Mouse (Mus musculus) hindbrain, embryonic 10.5 days (tissue): ENCODE data around the gene Fam189a2. TPM values are rescaled to one million over a fixed set of nuclear protein-coding genes. Genes with fewer than 3 reads are reported as not detected.

Experiments
- DNase-seq: peaks from one replicate; pipeline ENCODE4 v3.0.0-alpha.2; 2017; ENCODE audit warnings: low spot score
- H3K27ac ChIP-seq: fragments of 300-500 bp; sonication (generic); 2 replicates; pipeline ENCODE4 v1.5.1; 2016; ENCODE audit warnings: mild to moderate bottlenecking, moderate library complexity
- H3K27me3 ChIP-seq: fragments of 300-500 bp; sonication (generic); 2 replicates; pipeline ENCODE4 v1.6.1; 2016; ENCODE audit warnings: mild to moderate bottlenecking; ENCODE audit not compliant: poor library complexity, insufficient read depth, severe bottlenecking
- H3K36me3 ChIP-seq: fragments of 300-500 bp; sonication (generic); 2 replicates; pipeline ENCODE4 v1.6.1; 2016; ENCODE audit warnings: mild to moderate bottlenecking, moderate library complexity
- H3K4me1 ChIP-seq: fragments of 300-500 bp; sonication (generic); replicated peaks from 2 replicates; pipeline ENCODE4 v1.6.1; 2016; ENCODE audit warnings: mild to moderate bottlenecking
- H3K4me3 ChIP-seq: fragments of 300-500 bp; sonication (generic); 2 replicates; pipeline ENCODE4 v1.5.1; 2016; ENCODE audit warnings: mild to moderate bottlenecking, moderate library complexity
- H3K9me3 ChIP-seq: fragments of 300-500 bp; sonication (generic); 2 replicates; pipeline ENCODE4 v1.6.1; 2016; ENCODE audit warnings: mild to moderate bottlenecking, moderate library complexity
- WGBS: fragments of 180-500 bp; shearing (Covaris S2); methylation state at CpG from one replicate; pipeline ENCODE4 v1.1.7; 2016; 5-methylcytosine and 5-hydroxymethylcytosine counted together
- polyA plus RNA-seq: library from polyadenylated mRNA; unstranded; fragments of >200 nt; fragmentation: Nextera tagmentation; extraction: Ambion mirVana; gene quantifications from 2 replicates; pipeline ENCODE4 v1.2.1, GENCODE M21; 2016

Gene Fam189a2
- polyA plus RNA-seq, 1 experiment from 2014 or later, result 0.60 TPM

DNA sequence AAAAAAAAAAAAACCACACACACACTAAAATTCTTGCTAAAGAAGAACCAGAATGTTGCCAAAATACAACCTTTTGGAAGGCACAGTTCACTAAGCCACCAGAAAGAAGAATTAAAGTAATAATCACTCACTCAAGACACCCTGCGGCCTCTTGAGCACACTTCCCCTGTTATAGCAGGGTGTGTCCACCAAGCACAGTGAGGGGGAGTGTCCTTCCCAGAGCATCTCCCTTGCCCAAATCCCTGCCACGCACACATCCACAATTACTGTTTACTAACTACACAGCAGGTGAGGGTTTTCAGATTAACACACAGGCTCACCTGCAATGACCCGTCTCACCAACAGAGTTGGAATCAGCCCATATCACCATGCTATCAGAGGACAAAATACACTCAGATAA, 8.0 kb downstream of the Fam189a2 start:
- Histone ChIP-seq H3K4me1 (peaks cover 52% of the 10 kb centered on the region), H3K27me3 (peaks cover 6% of the 10 kb centered on the region), H3K4me3 (no peak overlapping the region), H3K27ac (no peak overlapping the region), H3K36me3 (no peaks in the 10 kb centered on the region), H3K9me3 (no peaks in the 10 kb centered on the region)
- 80% methylated on average over 3 of the region's 3 CpGs for WGBS
- DNase-seq, result no peak

DNA sequence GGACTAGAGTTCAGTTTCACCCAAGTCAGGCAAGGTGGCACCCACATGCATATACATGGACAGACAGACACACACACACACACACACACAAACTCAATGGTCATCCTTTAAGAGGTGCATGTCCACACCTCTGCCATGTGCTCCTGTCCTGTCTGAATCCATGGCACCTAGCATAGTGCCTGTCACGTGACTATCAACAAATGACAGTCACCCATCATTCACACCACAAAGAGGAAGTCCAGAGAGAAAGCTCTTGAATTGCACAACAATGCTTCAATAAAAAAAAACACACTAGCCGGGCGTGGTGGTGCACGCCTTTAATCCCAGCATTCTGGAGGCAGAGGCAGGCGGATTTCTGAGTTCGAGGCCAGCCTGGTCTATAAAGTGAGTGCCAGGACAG, 8.5 kb downstream of the Fam189a2 start:
- no peak for DNase-seq
- H3K27ac ChIP-seq, result peak overlapping the region; percentile 45; the same call in 1 of the 2 replicates
- H3K9me3 ChIP-seq, result no peaks in the 10 kb centered on the region
- WGBS, result 93% methylated on average over 6 of the region's 6 CpGs
- peaks cover 3% of the 10 kb centered on the region; the same call in 1 of the 2 replicates for H3K27me3 ChIP-seq
- H3K4me1 ChIP-seq, result peaks cover 52% of the 10 kb centered on the region
- no peak overlapping the region for H3K4me3 ChIP-seq
- no peaks in the 10 kb centered on the region for H3K36me3 ChIP-seq

DNA sequence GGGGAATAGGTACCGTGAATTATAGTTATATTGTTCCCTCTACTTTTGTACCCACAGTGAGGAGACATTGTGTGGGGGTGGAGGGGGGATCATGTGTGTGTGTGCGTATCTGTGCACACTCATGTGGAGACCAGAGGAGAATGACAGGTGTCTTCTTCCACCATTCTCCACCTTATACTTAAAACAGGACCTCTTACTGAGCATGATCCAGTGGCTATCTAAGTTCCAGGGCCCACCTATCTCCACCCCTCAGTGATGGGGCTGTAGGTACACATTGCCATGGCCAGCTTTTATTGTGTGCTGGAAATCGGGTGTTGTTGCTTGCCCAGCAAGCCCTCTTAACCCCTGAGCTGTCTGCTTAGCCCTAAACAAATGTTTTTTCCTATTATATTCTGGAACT, 10.1 kb downstream of the Fam189a2 start:
- 88% methylated on average over 3 of the region's 3 CpGs for WGBS
- Histone ChIP-seq H3K36me3 (no peaks in the 10 kb centered on the region), H3K9me3 (no peaks in the 10 kb centered on the region), H3K27me3 (no peaks in the 10 kb centered on the region), H3K4me3 (no peak overlapping the region), H3K27ac (no peak overlapping the region), H3K4me1 (peaks cover 57% of the 10 kb centered on the region)
- DNase-seq, result no peak

DNA sequence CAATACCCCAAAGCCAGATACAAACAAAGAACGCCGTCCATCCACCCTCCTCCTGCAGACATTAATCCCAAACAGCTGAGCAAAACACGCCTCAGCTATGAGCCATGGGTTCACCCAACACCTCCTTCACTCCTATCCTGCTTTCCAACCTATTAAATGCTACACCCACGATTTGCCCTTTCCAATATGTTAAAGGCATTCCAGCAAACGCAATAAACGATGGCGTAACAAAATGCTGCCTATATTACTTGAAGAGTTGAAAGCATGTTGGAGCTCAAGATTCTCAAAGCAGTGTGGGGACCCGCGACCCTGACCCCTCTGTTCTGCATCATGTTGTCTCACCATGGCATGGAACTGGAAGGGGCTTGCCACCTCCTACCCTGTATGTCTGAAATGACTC, 11.2 kb downstream of the Fam189a2 start:
- H3K4me1 ChIP-seq, result peaks cover 50% of the 10 kb centered on the region
- H3K27me3 ChIP-seq, result no peaks in the 10 kb centered on the region
- no peak for DNase-seq
- WGBS, result 86% methylated on average over 9 of the region's 9 CpGs
- no peaks in the 10 kb centered on the region for H3K9me3 ChIP-seq
- H3K27ac ChIP-seq, result no peak overlapping the region
- no peak overlapping the region for H3K4me3 ChIP-seq
- H3K36me3 ChIP-seq, result no peaks in the 10 kb centered on the region

DNA sequence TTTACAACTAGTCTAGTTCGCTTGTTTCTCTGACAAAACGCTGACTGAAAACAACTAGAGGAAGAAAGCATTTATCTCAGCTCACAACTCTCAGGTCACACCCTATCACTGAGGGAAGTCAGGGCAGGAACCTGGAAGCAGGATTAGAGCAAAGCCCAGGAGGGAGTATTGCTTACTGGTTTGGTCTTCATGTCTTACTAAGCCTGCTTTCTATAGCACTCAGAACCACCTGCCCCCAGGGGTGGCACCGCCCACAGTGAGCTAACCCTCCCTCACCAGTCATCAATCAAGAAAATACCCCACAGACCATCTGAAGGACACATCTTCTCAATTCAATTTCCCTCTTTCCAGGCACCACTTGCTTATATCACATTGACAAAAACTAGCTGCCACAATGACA, 12.4 kb downstream of the Fam189a2 start:
- no peaks in the 10 kb centered on the region for H3K36me3 ChIP-seq
- WGBS, result 90% methylated on average over 3 of the region's 3 CpGs
- H3K27me3 ChIP-seq, result no peaks in the 10 kb centered on the region
- peaks cover 40% of the 10 kb centered on the region for H3K4me1 ChIP-seq
- H3K4me3 ChIP-seq, result no peak overlapping the region
- H3K27ac ChIP-seq, result no peak overlapping the region
- DNase-seq, result no peak
- H3K9me3 ChIP-seq, result no peaks in the 10 kb centered on the region

DNA sequence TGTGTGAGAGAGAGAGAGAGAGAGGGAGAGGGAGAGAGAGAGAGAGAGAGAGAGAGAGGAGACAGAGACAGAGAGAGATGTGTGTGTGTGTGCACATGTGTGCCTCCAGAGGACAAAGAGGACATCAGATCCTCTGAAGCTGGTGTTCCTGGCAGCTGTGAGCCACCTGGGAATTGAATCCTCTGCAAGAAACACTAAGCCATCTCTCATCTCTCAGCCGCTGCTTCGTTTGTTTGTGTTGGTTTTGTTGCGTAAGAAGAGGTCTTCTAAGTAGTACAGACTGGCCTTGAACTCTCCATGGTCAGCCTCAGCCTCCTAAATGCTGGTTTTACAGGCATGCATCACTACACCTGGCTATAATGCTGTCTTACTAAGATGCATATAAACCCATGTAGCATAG, 12.9 kb downstream of the Fam189a2 start:
- Histone ChIP-seq H3K36me3 (no peaks in the 10 kb centered on the region), H3K9me3 (no peaks in the 10 kb centered on the region), H3K27me3 (no peaks in the 10 kb centered on the region), H3K27ac (peak overlapping the region; percentile 91), H3K4me1 (peaks cover 35% of the 10 kb centered on the region), H3K4me3 (no peak overlapping the region)
- 51% methylated on average over 3 of the region's 3 CpGs for WGBS
- DNase-seq, result no peak

DNA sequence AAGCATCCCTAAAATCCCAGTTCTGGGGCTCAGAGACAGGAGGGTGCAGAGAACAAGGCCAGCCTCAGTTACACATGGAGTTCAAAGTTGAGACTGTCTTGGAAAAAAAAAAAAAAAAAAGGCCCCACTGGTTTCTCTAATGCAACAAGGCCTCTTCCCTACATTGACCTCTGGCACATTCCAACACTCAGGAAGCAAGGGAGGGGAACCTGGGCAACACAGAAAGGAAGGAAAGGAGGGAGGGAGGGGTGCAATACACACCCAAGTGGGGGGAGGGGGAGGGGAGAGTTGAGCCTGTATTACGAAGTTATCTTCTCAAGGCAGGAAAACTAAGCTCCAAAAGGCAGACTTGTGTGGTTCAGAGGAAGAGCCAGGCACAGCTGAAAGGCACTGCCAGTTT, 13.4 kb downstream of the Fam189a2 start:
- Histone ChIP-seq H3K9me3 (peaks cover 2% of the 10 kb centered on the region; the same call in 1 of the 2 replicates), H3K4me3 (no peak overlapping the region), H3K36me3 (no peaks in the 10 kb centered on the region), H3K27me3 (no peaks in the 10 kb centered on the region), H3K4me1 (peaks cover 33% of the 10 kb centered on the region), H3K27ac (peak overlapping the region; percentile 91)
- 12% methylated on average over 1 of the region's 1 CpGs for WGBS
- DNase-seq, result peak; percentile 46

DNA sequence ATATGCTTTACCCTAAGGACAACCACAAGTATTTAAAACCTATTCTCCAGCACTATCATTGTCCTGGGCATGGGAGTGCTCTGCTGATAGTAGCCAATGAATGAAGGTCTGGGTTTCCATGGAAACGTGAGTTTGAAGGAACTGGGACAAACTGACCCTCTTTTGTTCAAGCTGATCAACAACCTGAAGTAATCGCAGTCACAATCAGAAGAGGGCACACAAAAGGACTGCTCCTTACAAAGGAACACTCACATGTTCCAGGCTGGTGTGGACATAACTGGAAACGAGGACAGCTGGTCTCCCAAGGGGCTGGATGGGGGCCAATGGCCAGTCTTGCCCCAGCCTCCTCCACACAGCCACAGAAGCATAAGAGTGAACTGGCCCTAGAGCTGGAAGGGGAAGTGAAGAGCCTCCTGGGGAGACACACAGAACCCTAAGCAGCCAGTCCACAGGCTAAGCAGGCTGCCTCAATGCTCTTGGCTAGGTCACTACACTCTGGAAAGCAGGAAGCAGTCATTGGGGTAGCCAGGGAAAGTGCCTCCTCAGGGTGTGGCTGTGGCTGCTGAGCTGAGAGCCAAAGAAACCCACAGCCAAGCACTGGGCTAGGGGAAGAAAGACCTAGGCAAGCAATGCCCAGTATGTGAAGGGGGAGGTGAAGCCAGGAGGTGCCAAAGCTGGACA, 14.0 kb downstream of the Fam189a2 start:
- Histone ChIP-seq H3K27me3 (no peaks in the 10 kb centered on the region), H3K9me3 (peaks cover 6% of the 10 kb centered on the region; the same call in 1 of the 2 replicates)
- peak; percentile 64 for DNase-seq

DNA sequence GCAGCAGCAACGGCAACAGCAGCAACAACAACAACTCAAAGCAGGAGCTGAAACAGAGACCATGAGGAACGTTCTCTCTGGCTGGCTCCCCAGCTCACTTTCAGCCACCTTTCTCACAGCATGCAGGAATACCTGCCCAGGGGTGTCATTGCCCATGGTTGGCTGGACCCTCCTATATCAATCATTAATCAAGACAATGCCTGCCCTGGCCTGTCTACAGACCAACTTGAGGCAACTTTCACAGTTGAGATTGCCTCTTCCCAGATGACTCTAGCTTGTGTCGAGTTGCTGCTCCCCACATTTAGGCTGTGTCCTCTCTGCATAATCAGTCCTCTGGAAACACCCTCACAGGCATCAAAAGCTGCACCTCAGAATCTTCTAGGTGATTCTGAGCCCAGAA, 17.6 kb downstream of the Fam189a2 start:
- Histone ChIP-seq H3K4me1 (peaks cover 28% of the 10 kb centered on the region), H3K27ac (no peak overlapping the region), H3K27me3 (no peaks in the 10 kb centered on the region), H3K9me3 (peaks cover 7% of the 10 kb centered on the region; the same call in 1 of the 2 replicates), H3K4me3 (no peak overlapping the region), H3K36me3 (no peaks in the 10 kb centered on the region)
- DNase-seq, result no peak
- WGBS, result 82% methylated on average over 3 of the region's 3 CpGs

More for the DNA sequence above, 14.0 kb downstream of the Fam189a2 start:
- peaks cover 33% of the 10 kb centered on the region for H3K4me1 ChIP-seq
- H3K36me3 ChIP-seq, result no peaks in the 10 kb centered on the region
- WGBS, result 17% methylated on average over 3 of the region's 3 CpGs
- 0 out of 2 replicates have a peak overlapping the region, but pooled peaks have one; percentile 11 for H3K4me3 ChIP-seq
- peak overlapping the region; percentile 91 for H3K27ac ChIP-seq

DNA sequence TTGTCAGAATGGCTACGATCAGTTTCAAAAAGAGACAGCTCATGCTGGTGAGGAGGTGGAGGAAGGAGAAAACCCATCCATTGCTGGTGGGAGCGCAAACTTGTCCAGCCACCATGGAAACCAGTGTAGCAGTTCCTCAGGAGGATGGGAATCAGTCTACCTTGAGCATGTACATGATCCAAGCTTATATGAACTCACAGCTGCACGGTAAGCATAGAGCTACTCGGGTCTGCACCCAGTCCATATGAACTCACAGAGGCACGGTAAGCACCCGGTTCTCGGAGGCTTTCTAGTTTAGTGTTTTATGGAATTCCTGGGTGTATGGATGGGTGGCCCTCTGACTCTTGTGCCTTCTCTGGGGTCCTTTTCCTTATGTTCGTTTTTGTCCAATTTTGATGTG, 18.3 kb downstream of the Fam189a2 start:
- H3K4me3 ChIP-seq, result no peak overlapping the region
- DNase-seq, result no peak
- H3K4me1 ChIP-seq, result peaks cover 22% of the 10 kb centered on the region
- peaks cover 7% of the 10 kb centered on the region; the same call in 1 of the 2 replicates for H3K9me3 ChIP-seq
- no peak overlapping the region for H3K27ac ChIP-seq
- 94% methylated on average over 8 of the region's 8 CpGs for WGBS
- no peaks in the 10 kb centered on the region for H3K36me3 ChIP-seq
- H3K27me3 ChIP-seq, result no peaks in the 10 kb centered on the region

DNA sequence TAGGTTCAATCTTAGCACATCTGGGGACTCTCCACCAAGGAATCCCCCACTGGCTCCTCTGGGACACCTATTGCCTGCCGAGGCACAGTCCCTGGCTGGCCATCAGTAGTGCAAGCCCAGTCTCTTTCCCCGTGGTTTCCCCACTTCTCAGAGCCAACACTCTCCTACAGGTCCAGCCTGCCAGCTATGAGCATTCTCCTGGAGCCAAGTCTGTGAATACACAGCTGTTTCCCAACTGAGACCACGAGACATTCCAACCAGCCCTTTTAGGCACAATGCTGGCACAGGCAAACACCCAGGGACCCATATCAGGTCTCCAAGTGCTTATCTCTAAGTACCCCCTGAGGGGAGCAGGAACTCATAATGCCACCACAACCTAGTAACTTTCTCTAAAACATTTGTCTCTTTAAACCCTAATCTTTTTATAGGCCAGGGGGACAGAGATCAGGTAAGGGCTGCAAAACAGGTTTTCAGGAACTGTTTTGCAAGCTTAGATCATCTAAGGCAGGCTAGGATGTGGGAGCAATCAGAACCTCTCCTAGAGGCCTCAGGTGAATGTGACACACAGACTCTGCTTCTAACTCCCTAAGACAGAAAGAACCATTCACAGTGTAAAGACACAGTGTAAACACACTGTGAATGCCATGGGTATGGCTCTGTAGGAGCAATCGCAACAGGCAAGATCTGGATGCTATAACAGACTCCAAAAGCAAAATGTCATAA, 23.0 kb downstream of the Fam189a2 start:
- H3K27me3 ChIP-seq, result no peaks in the 10 kb centered on the region
- H3K4me3 ChIP-seq, result no peak overlapping the region
- no peak for DNase-seq
- H3K27ac ChIP-seq, result no peak overlapping the region
- peaks cover 8% of the 10 kb centered on the region; the same call in 1 of the 2 replicates for H3K4me1 ChIP-seq
- 82% methylated on average over 4 of the region's 4 CpGs for WGBS
- H3K9me3 ChIP-seq, result peaks cover 7% of the 10 kb centered on the region; the same call in 1 of the 2 replicates
- H3K36me3 ChIP-seq, result no peaks in the 10 kb centered on the region

DNA sequence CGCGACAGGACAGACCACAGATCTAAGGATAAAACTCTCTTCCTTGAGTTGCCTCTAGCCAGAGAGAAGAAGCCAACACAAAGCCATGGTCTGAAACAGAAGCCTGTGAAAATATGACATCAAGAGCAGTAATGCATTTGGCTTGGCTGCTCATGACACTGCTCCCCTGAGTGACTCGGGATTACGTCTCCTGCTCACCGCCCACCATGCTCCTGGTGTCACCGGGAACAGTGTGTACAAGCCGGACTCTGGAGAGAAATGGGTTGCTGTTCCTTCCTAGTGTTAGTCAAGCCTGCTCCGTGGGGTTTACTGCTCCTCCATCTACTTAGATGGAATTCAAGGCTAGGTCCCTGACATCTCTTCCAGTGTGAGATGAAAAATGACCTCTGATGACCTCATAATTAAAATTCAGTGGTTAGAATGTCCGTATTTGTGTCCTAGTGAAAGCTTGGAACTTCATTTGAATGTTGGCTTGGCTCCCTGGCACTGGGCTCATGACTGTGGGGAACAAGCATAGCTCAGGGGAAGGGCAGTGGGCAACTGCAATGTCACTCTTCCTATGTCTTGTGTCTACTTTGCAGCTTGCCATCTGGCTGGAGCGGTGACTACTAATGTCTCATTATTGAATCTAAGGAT, 23.7 kb downstream of the Fam189a2 start:
- 89% methylated on average over 10 of the region's 10 CpGs for WGBS
- no peaks in the 10 kb centered on the region for H3K27me3 ChIP-seq
- peaks cover 8% of the 10 kb centered on the region; the same call in 1 of the 2 replicates for H3K4me1 ChIP-seq
- DNase-seq, result no peak
- no peak overlapping the region for H3K4me3 ChIP-seq
- H3K27ac ChIP-seq, result no peak overlapping the region
- no peaks in the 10 kb centered on the region for H3K36me3 ChIP-seq
- peaks cover 4% of the 10 kb centered on the region; the same call in 1 of the 2 replicates for H3K9me3 ChIP-seq
